Comparison of ENCODE assay signal across 8 mouse cellular contexts in the genomic region with DNA sequence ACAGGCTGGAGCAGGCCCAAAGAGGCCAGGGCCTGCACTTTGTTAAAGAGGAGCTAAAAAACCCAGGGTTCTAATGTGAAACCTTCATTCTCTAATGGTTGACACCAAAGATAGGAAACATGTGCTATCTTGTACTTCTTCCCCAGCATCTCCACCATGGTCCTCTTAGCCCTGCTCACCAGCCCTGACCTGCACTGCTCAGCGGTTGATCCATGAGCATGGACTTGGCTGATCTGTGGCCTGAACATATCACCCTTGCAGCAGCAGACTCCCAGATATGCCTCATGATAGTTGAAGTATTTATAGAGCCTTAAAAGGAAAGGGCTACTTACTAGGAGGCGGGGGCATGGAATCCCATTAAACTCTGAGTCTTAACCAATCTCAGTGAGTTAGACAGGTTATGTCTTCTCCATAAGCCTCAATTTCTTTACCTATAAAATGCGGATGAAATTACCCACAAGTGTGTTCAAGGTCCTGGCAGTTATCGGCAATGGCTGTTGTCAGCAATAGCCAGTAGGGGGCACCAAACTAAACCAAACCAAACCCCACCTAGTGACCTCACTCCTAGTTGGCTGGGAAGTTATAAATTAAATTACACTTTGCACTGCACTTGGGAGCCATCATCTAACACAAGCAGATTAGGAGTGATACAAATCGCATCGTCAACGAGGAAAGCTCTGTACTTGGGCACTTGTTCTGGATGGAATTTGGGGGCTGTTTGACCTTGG. TPM values are rescaled to one million over a fixed set of nuclear protein-coding genes. Genes with fewer than 3 reads are reported as not detected.
DNase-seq lines count a peak whose midpoint lies in the region; ATAC-seq lines count a peak whose summit lies in the region.

No protein-coding gene starts in this region.

- peak; percentile 58 to 72 for DNase-seq in CD8-positive naive resting alpha-beta T cell, adult 2 months (ENCODE audit: low read depth in 2 of 2, low spot score in 2 of 2)
- DNase-seq in brain, embryonic 18.5 days (ENCODE audit: low read depth, low spot score) = peak; percentile 62

- peaks cover 1% of the 10 kb centered on the region; the same call in 1 of the 2 replicates for H3K9me3 ChIP-seq in heart, embryonic 13.5 days
- H3K9me3 ChIP-seq in kidney, embryonic 15.5 days (replicated peaks) = peaks cover 1% of the 10 kb centered on the region; the same call in 1 of the 2 replicates
- H3K9me3 ChIP-seq in limb, embryonic 15.5 days = no peaks in the 10 kb centered on the region
- H3K9me3 ChIP-seq in stomach, embryonic 15.5 days = no peaks in the 10 kb centered on the region

- ATAC-seq in erythroid progenitor cell, adult 5-6 weeks (replicated peaks; ENCODE audit: low FRiP score, poor library complexity, severe bottlenecking) = peak; percentile 62
- no peak for ATAC-seq in heart, embryonic 13.5 days (ENCODE audit: extremely low read depth, insufficient number of reproducible peaks, low FRiP score, low TSS enrichment)
- peak; percentile 64 for ATAC-seq in kidney, embryonic 15.5 days (replicated peaks; ENCODE audit: low FRiP score)
- ATAC-seq in limb, embryonic 15.5 days (ENCODE audit: insufficient number of reproducible peaks, low FRiP score, low TSS enrichment, low read depth) = 0 out of 2 replicates have a peak, but pooled peaks have one; percentile 52
- ATAC-seq in monocyte, adult 5-6 weeks (replicated peaks; ENCODE audit: insufficient number of reproducible peaks, low FRiP score, low TSS enrichment, poor library complexity, severe bottlenecking) = peak; percentile 58; the same call in 1 of the 2 replicates
- ATAC-seq in stomach, embryonic 15.5 days (ENCODE audit: insufficient read depth, low FRiP score, low read depth) = peak; percentile 66; the same call in 1 of the 2 replicates

- no peaks in the 10 kb centered on the region for H3K36me3 ChIP-seq in heart, embryonic 13.5 days
- no peaks in the 10 kb centered on the region for H3K36me3 ChIP-seq in kidney, embryonic 15.5 days
- H3K36me3 ChIP-seq in limb, embryonic 15.5 days = no peaks in the 10 kb centered on the region
- no peaks in the 10 kb centered on the region for H3K36me3 ChIP-seq in stomach, embryonic 15.5 days

- H3K9ac ChIP-seq in heart, embryonic 13.5 days = peak overlapping the region; percentile 69
- no peak overlapping the region for H3K9ac ChIP-seq in kidney, embryonic 15.5 days
- no peak overlapping the region for H3K9ac ChIP-seq in limb, embryonic 15.5 days
- H3K9ac ChIP-seq in stomach, embryonic 15.5 days = no peak overlapping the region

- 7% methylated on average over 7 of the region's 7 CpGs for WGBS in heart, embryonic 13.5 days
- WGBS in kidney, embryonic 15.5 days = 9% methylated on average over 7 of the region's 7 CpGs
- WGBS in limb, embryonic 15.5 days = 9% methylated on average over 7 of the region's 7 CpGs
- WGBS in stomach, embryonic 15.5 days = 7% methylated on average over 7 of the region's 7 CpGs

- no peak overlapping the region for H3K27ac ChIP-seq in heart, embryonic 13.5 days (replicated peaks)
- no peak overlapping the region for H3K27ac ChIP-seq in kidney, embryonic 15.5 days
- H3K27ac ChIP-seq in limb, embryonic 15.5 days = no peak overlapping the region
- H3K27ac ChIP-seq in stomach, embryonic 15.5 days = peak overlapping the region; percentile 36; the same call in 1 of the 2 replicates

- peaks cover 6% of the 10 kb centered on the region; the same call in 1 of the 2 replicates for H3K4me1 ChIP-seq in heart, embryonic 13.5 days
- H3K4me1 ChIP-seq in kidney, embryonic 15.5 days = peaks cover 7% of the 10 kb centered on the region
- peaks cover 7% of the 10 kb centered on the region for H3K4me1 ChIP-seq in limb, embryonic 15.5 days
- no peaks in the 10 kb centered on the region for H3K4me1 ChIP-seq in stomach, embryonic 15.5 days

- peak overlapping the region; percentile 34 for H3K4me3 ChIP-seq in heart, embryonic 13.5 days
- H3K4me3 ChIP-seq in kidney, embryonic 15.5 days (replicated peaks) = peak overlapping the region; percentile 27
- peak overlapping the region; percentile 21 for H3K4me3 ChIP-seq in limb, embryonic 15.5 days
- no peak overlapping the region for H3K4me3 ChIP-seq in stomach, embryonic 15.5 days (replicated peaks)

- peaks cover 72% of the 10 kb centered on the region for H3K27me3 ChIP-seq in heart, embryonic 13.5 days (replicated peaks)
- peaks cover 41% of the 10 kb centered on the region for H3K27me3 ChIP-seq in kidney, embryonic 15.5 days
- H3K27me3 ChIP-seq in limb, embryonic 15.5 days = peaks cover 40% of the 10 kb centered on the region
- H3K27me3 ChIP-seq in stomach, embryonic 15.5 days (replicated peaks) = peaks cover 7% of the 10 kb centered on the region; the same call in 1 of the 2 replicates

- peak overlapping the region; percentile 68 for H3K4me2 ChIP-seq in heart, embryonic 13.5 days
- H3K4me2 ChIP-seq in kidney, embryonic 15.5 days = peak overlapping the region; percentile 59
- peak overlapping the region; percentile 45 for H3K4me2 ChIP-seq in limb, embryonic 15.5 days
- H3K4me2 ChIP-seq in stomach, embryonic 15.5 days = peak overlapping the region; percentile 39; the same call in 1 of the 2 replicates

RNA-seq across cellular contexts. Expression of a gene that starts 5.9 kb away (rescaled TPM):
- total RNA-seq in erythroid progenitor cell, adult 5-6 weeks (2015; ENCODE audit: low replicate concordance) = 7.9 and 25.6 TPM in 2 replicates
- total RNA-seq in erythroid progenitor cell, adult 5-6 weeks (2017; ENCODE audit: low replicate concordance) = 7.3 and 20.7 TPM in 2 replicates
- polyA plus RNA-seq in heart, embryonic 13.5 days (2015; fragmentation: Nextera tagmentation; extraction: Ambion mirVana) = 13.8 and 15.6 TPM in 2 replicates
- polyA plus RNA-seq in kidney, embryonic 15.5 days (2015; fragmentation: Nextera tagmentation; extraction: Ambion mirVana) = 19.8 and 21.0 TPM in 2 replicates
- 20.6 and 22.0 TPM in 2 replicates for polyA plus RNA-seq in limb, embryonic 15.5 days (2015; fragmentation: Nextera tagmentation; extraction: Ambion mirVana)
- total RNA-seq in monocyte, adult 5-6 weeks (2017) = 71.4 to 82.4 TPM (median 75.9 TPM) in 3 replicates
- polyA plus RNA-seq in stomach, embryonic 15.5 days (2015; fragmentation: Nextera tagmentation; extraction: Ambion mirVana) = 21.7 and 23.7 TPM in 2 replicates
